Mouse (Mus musculus): ENCODE results near the gene 2300009A05Rik. TPM values are rescaled to one million over a fixed set of nuclear protein-coding genes. Genes with fewer than 3 reads are reported as not detected.

2300009A05Rik gene
- total RNA-seq, 2 experiments from 2014 or later: 23.4 to 25.5 TPM

GRCm38 (mm10) chr9:63346029-63346428 lies 53.0 kb downstream of the 2300009A05Rik start:
- TF ChIP-seq CTCF (IDR thresholded peaks at IDR 0.05): no peak

More at GRCm38 (mm10) chr9:63346029-63346428, 53.0 kb downstream of the 2300009A05Rik start:
- intact Hi-C loops (cut with DNase I): no loop called here
- H3K27ac ChIP-seq: no peak overlapping the region
- DNase-seq (ENCODE audit: extremely low spot score in 1 of 2, low spot score in 2 of 2): no peak
- no peak overlapping the region for H3K4me3 ChIP-seq

Other genes starting within 250 kb of the 2300009A05Rik start
- gene Map2k5, start 21.3 kb downstream of the 2300009A05Rik start, total RNA-seq (2021): 10 to 100 TPM; 30.7 to 31.2 TPM
- gene Iqch, start 203.2 kb upstream of the 2300009A05Rik start, total RNA-seq (2021): not detected
- gene Aagab, start 203.4 kb upstream of the 2300009A05Rik start, total RNA-seq (2021): 10 to 100 TPM; 52.8 to 54.2 TPM